9 mouse cellular contexts compared by ENCODE assay signal in genomic region chr2:164456413-164456812, GRCm38 (mm10). TPM values are rescaled to one million over a fixed set of nuclear protein-coding genes. Genes with fewer than 3 reads are reported as not detected.
A peak's percentile ranks its signal among the peaks of the same experiment; 100 is the strongest.
DNase-seq lines count a peak whose midpoint lies in the region; ATAC-seq and TF ChIP-seq lines count a peak whose summit lies in the region.
"Had no signal": no experiment of that assay in that cellular context is flagged by ENCODE, and none has a peak within 500 bp of the region (broad histone marks: within the 10 kb centered on the region; RNA-seq: fewer than 3 reads in every experiment).

No protein-coding gene starts in this region.

- H3K36me3 ChIP-seq in heart, embryonic 16.5 days (ENCODE audit: control insufficient read depth, insufficient read depth), result no peaks in the 10 kb centered on the region
- H3K36me3 ChIP-seq in ES-Bruce4 (ENCODE audit: control insufficient read depth, insufficient read depth, low read length, poor library complexity, severe bottlenecking), result no peaks in the 10 kb centered on the region
- no peaks in the 10 kb centered on the region for H3K36me3 ChIP-seq in hindbrain, embryonic 13.5 days
- H3K36me3 ChIP-seq in midbrain, embryonic 12.5 days, result no peaks in the 10 kb centered on the region

- H3K27ac ChIP-seq in heart, embryonic 16.5 days (ENCODE audit: low read length), result peak overlapping the region; percentile 23; the same call in 1 of the 2 replicates
- peak overlapping the region; percentile 41; the same call in 1 of the 2 replicates for H3K27ac ChIP-seq in ES-Bruce4 (ENCODE audit: insufficient read depth, low read length)
- H3K27ac ChIP-seq in hindbrain, embryonic 13.5 days, result no peak overlapping the region
- no peak overlapping the region for H3K27ac ChIP-seq in midbrain, embryonic 12.5 days (replicated peaks)

- H3K4me2 ChIP-seq in heart, embryonic 16.5 days (ENCODE audit: low read depth, low read length), result peak overlapping the region; percentile 40; the same call in 1 of the 2 replicates
- H3K4me2 ChIP-seq in hindbrain, embryonic 13.5 days, result no peak overlapping the region; the same call in 1 of the 2 replicates
- H3K4me2 ChIP-seq in midbrain, embryonic 12.5 days (replicated peaks), result peak overlapping the region; percentile 29; the same call in 1 of the 2 replicates

- no peak overlapping the region for H3K9ac ChIP-seq in heart, embryonic 16.5 days (ENCODE audit: low read length)
- H3K9ac ChIP-seq in ES-Bruce4 (ENCODE audit: low read depth, poor library complexity, severe bottlenecking), result peak overlapping the region; percentile 0; the same call in 1 of the 2 replicates
- 0 out of 2 replicates have a peak overlapping the region, but pooled peaks have one; percentile 62 for H3K9ac ChIP-seq in hindbrain, embryonic 13.5 days
- H3K9ac ChIP-seq in midbrain, embryonic 12.5 days (replicated peaks), result no peak overlapping the region

- WGBS in heart, embryonic 16.5 days, result 79% methylated on average over 1 of the region's 1 CpGs
- WGBS in hindbrain, embryonic 13.5 days, result 88% methylated on average over 1 of the region's 1 CpGs
- 73% methylated on average over 1 of the region's 1 CpGs for WGBS in midbrain, embryonic 12.5 days

- intact Hi-C loops in heart, postnatal 25 days (cut with DNase I), result no loop called here

- no peak for TF ChIP-seq POLR2A in ES-Bruce4 (IDR thresholded peaks at IDR 0.05; ENCODE audit: insufficient read depth, low read length)

- H3K4me3 ChIP-seq in heart, embryonic 16.5 days (ENCODE audit: low read length), result no peak overlapping the region
- H3K4me3 ChIP-seq in ES-Bruce4 (ENCODE audit: low read depth, low read length), result no peak overlapping the region
- H3K4me3 ChIP-seq in hindbrain, embryonic 13.5 days, result no peak overlapping the region
- no peak overlapping the region for H3K4me3 ChIP-seq in midbrain, embryonic 12.5 days

- TF ChIP-seq EP300 in ES-Bruce4 (IDR thresholded peaks at IDR 0.05; ENCODE audit: insufficient read depth, low read depth, low read length), result no peak

- H3K4me1 ChIP-seq in heart, embryonic 16.5 days (ENCODE audit: control insufficient read depth, insufficient read depth, low read length), result peaks cover 53% of the 10 kb centered on the region
- peaks cover 17% of the 10 kb centered on the region for H3K4me1 ChIP-seq in ES-Bruce4 (ENCODE audit: control insufficient read depth, insufficient read depth, low read length)
- H3K4me1 ChIP-seq in hindbrain, embryonic 13.5 days (replicated peaks), result peaks cover 9% of the 10 kb centered on the region
- peaks cover 10% of the 10 kb centered on the region; the same call in 1 of the 2 replicates for H3K4me1 ChIP-seq in midbrain, embryonic 12.5 days

- H3K9me3 ChIP-seq in heart, embryonic 16.5 days (replicated peaks; ENCODE audit: control insufficient read depth, low read length), result no peaks in the 10 kb centered on the region
- no peaks in the 10 kb centered on the region for H3K9me3 ChIP-seq in ES-Bruce4 (replicated peaks; ENCODE audit: control insufficient read depth, insufficient read depth, low read length, poor library complexity, severe bottlenecking)
- no peaks in the 10 kb centered on the region for H3K9me3 ChIP-seq in hindbrain, embryonic 13.5 days
- H3K9me3 ChIP-seq in midbrain, embryonic 12.5 days, result no peaks in the 10 kb centered on the region

- no peaks in the 10 kb centered on the region for H3K27me3 ChIP-seq in heart, embryonic 16.5 days (ENCODE audit: control insufficient read depth, insufficient read depth, low read length)
- H3K27me3 ChIP-seq in ES-Bruce4 (ENCODE audit: control insufficient read depth, insufficient read depth, low read length, poor library complexity, severe bottlenecking), result no peaks in the 10 kb centered on the region
- no peaks in the 10 kb centered on the region for H3K27me3 ChIP-seq in hindbrain, embryonic 13.5 days
- no peaks in the 10 kb centered on the region for H3K27me3 ChIP-seq in midbrain, embryonic 12.5 days

- no peak for ATAC-seq in heart, embryonic 16.5 days (replicated peaks; ENCODE audit: extremely low read depth, insufficient read depth, low FRiP score)
- ATAC-seq in hindbrain, embryonic 13.5 days (ENCODE audit: low FRiP score), result no peak
- ATAC-seq in midbrain, embryonic 12.5 days (ENCODE audit: low FRiP score, low read depth), result no peak
- no peak for ATAC-seq in megakaryocyte-erythroid progenitor cell, adult 5-6 weeks (replicated peaks; ENCODE audit: low FRiP score, low TSS enrichment, poor library complexity, severe bottlenecking)

- no peak for TF ChIP-seq CTCF in ES-Bruce4 (IDR thresholded peaks at IDR 0.05; ENCODE audit: low read depth, low read length)

- no peak for DNase-seq in heart, postnatal 25 days (ENCODE audit: low spot score)
- DNase-seq in natural killer cell, adult 2 months (ENCODE audit: low spot score in 2 of 2), result no peak
- DNase-seq in cerebellum, postnatal 25 days, result no peak

RNA-seq across cellular contexts. Expression of gene Sys1, which starts 0.4 kb away (rescaled TPM):
- polyA plus RNA-seq in heart, embryonic 16.5 days (2015; fragmentation: Nextera tagmentation; extraction: Ambion mirVana), result 33.4 and 41.7 TPM in 2 replicates
- 10 to 100 TPM; 22.2 to 26.8 TPM for total RNA-seq in heart, postnatal 25 days (2021)
- 13.3 and 19.8 TPM in 2 replicates for polyA plus RNA-seq in ES-Bruce4 (2011; ENCODE audit: insufficient read depth, insufficient read length, low read depth, missing spikeins)
- polyA plus RNA-seq in hindbrain, embryonic 13.5 days (2015; fragmentation: Nextera tagmentation; extraction: Ambion mirVana), result 84.3 and 85.3 TPM in 2 replicates
- polyA plus RNA-seq in midbrain, embryonic 12.5 days (2016; fragmentation: Nextera tagmentation; extraction: Ambion mirVana), result 68.8 and 69.6 TPM in 2 replicates
- 25.7 and 26.7 TPM in 2 replicates for total RNA-seq in megakaryocyte-erythroid progenitor cell, adult 5-6 weeks (2014; fragmentation: Nextera tagmentation)
- total RNA-seq in megakaryocyte-erythroid progenitor cell, adult 5-6 weeks (2017), result 10.9 and 16.0 TPM in 2 replicates

RNA-seq across cellular contexts. Expression of gene Gm20458, which starts 4.4 kb away (rescaled TPM):
- 11.6 and 12.1 TPM in 2 replicates for polyA plus RNA-seq in heart, embryonic 16.5 days (2015; fragmentation: Nextera tagmentation; extraction: Ambion mirVana)
- 1 to 10 TPM; 1.4 to 2.5 TPM for total RNA-seq in heart, postnatal 25 days (2021)
- 2.3 TPM in 1 of 2 replicates, not detected in the other for polyA plus RNA-seq in ES-Bruce4 (2011; ENCODE audit: insufficient read depth, insufficient read length, low read depth, missing spikeins)
- polyA plus RNA-seq in hindbrain, embryonic 13.5 days (2015; fragmentation: Nextera tagmentation; extraction: Ambion mirVana), result 5.0 and 5.9 TPM in 2 replicates
- polyA plus RNA-seq in midbrain, embryonic 12.5 days (2016; fragmentation: Nextera tagmentation; extraction: Ambion mirVana), result 3.8 and 6.9 TPM in 2 replicates
- total RNA-seq in megakaryocyte-erythroid progenitor cell, adult 5-6 weeks (2014; fragmentation: Nextera tagmentation), result not detected in 2 replicates
- total RNA-seq in megakaryocyte-erythroid progenitor cell, adult 5-6 weeks (2017), result not detected in 2 replicates

RNA-seq across cellular contexts. Expression of gene Sdc4, which starts 12.7 kb away (rescaled TPM):
- polyA plus RNA-seq in heart, embryonic 16.5 days (2015; fragmentation: Nextera tagmentation; extraction: Ambion mirVana), result 48.0 and 61.1 TPM in 2 replicates
- 10 to 100 TPM; 19.7 to 22.4 TPM for total RNA-seq in heart, postnatal 25 days (2021)
- polyA plus RNA-seq in ES-Bruce4 (2011; ENCODE audit: insufficient read depth, insufficient read length, low read depth, missing spikeins), result 212 and 213 TPM in 2 replicates
- polyA plus RNA-seq in hindbrain, embryonic 13.5 days (2015; fragmentation: Nextera tagmentation; extraction: Ambion mirVana), result 9.0 and 9.7 TPM in 2 replicates
- 10.5 and 11.3 TPM in 2 replicates for polyA plus RNA-seq in midbrain, embryonic 12.5 days (2016; fragmentation: Nextera tagmentation; extraction: Ambion mirVana)
- total RNA-seq in megakaryocyte-erythroid progenitor cell, adult 5-6 weeks (2014; fragmentation: Nextera tagmentation), result 1.0 and 5.3 TPM in 2 replicates
- 0.23 and 1.3 TPM in 2 replicates for total RNA-seq in megakaryocyte-erythroid progenitor cell, adult 5-6 weeks (2017)

RNA-seq across cellular contexts. Expression of gene Trp53tg5, which starts 17.1 kb away (rescaled TPM):
- polyA plus RNA-seq in heart, embryonic 16.5 days (2015; fragmentation: Nextera tagmentation; extraction: Ambion mirVana), result not detected in 2 replicates
- total RNA-seq in heart, postnatal 25 days (2021), result not detected
- polyA plus RNA-seq in ES-Bruce4 (2011; ENCODE audit: insufficient read depth, insufficient read length, low read depth, missing spikeins), result not detected in 2 replicates
- 0.18 TPM in 1 of 2 replicates, not detected in the other for polyA plus RNA-seq in hindbrain, embryonic 13.5 days (2015; fragmentation: Nextera tagmentation; extraction: Ambion mirVana)
- 0.19 TPM in 1 of 2 replicates, not detected in the other for polyA plus RNA-seq in midbrain, embryonic 12.5 days (2016; fragmentation: Nextera tagmentation; extraction: Ambion mirVana)
- total RNA-seq in megakaryocyte-erythroid progenitor cell, adult 5-6 weeks (2014; fragmentation: Nextera tagmentation), result not detected in 2 replicates
- not detected in 2 replicates for total RNA-seq in megakaryocyte-erythroid progenitor cell, adult 5-6 weeks (2017)
- total RNA-seq: left cerebral cortex, adult 8-10 months had no signal

RNA-seq across cellular contexts. Expression of gene Dbndd2, which starts 29.5 kb away (rescaled TPM):
- polyA plus RNA-seq in heart, embryonic 16.5 days (2015; fragmentation: Nextera tagmentation; extraction: Ambion mirVana), result 10.6 and 16.4 TPM in 2 replicates
- total RNA-seq in heart, postnatal 25 days (2021), result 10 to 100 TPM; 14.4 to 21.9 TPM
- polyA plus RNA-seq in ES-Bruce4 (2011; ENCODE audit: insufficient read depth, insufficient read length, low read depth, missing spikeins), result 6.4 and 7.1 TPM in 2 replicates
- 12.0 and 13.8 TPM in 2 replicates for polyA plus RNA-seq in hindbrain, embryonic 13.5 days (2015; fragmentation: Nextera tagmentation; extraction: Ambion mirVana)
- 4.7 and 6.0 TPM in 2 replicates for polyA plus RNA-seq in midbrain, embryonic 12.5 days (2016; fragmentation: Nextera tagmentation; extraction: Ambion mirVana)
- 2.4 TPM in 2 replicates for total RNA-seq in megakaryocyte-erythroid progenitor cell, adult 5-6 weeks (2014; fragmentation: Nextera tagmentation)
- total RNA-seq in megakaryocyte-erythroid progenitor cell, adult 5-6 weeks (2017), result 2.9 TPM in 1 of 2 replicates, not detected in the other

Comparison
In these comparisons a context has a peak if more than half of its experiments do, and no peak if none do; other contexts are left out.
1. H3K27ac ChIP-seq: peak in heart, embryonic 16.5 days (single experiment) and ES-Bruce4 (single experiment); none in hindbrain, embryonic 13.5 days (single experiment) and midbrain, embryonic 12.5 days (single experiment).
2. H3K9ac ChIP-seq: peak in ES-Bruce4 (single experiment) and hindbrain, embryonic 13.5 days (single experiment); none in heart, embryonic 16.5 days (single experiment) and midbrain, embryonic 12.5 days (single experiment).